Mouse (Mus musculus): Measurements from ENCODE around the gene Il12rb1. TPM values are rescaled to one million over a fixed set of nuclear protein-coding genes. Genes with fewer than 3 reads are reported as not detected.
A peak's percentile ranks its signal among the peaks of the same experiment; 100 is the strongest.

The Il12rb1 gene
- polyA plus RNA-seq, 1 experiment from 2014 or later: not detected

GRCm38 (mm10) chr8:70802786-70803510, 5.3 kb upstream of the Il12rb1 start:
- no peak overlapping the region for H3K4me2 ChIP-seq
- peaks cover 55% of the 10 kb centered on the region for H3K27me3 ChIP-seq
- H3K36me3 ChIP-seq: no peaks in the 10 kb centered on the region
- no peak overlapping the region for H3K4me3 ChIP-seq
- H3K9ac ChIP-seq: no peak overlapping the region
- no peak for ATAC-seq (ENCODE audit: low FRiP score, low read depth)
- WGBS: 74% methylated on average over 11 of the region's 11 CpGs
- H3K4me1 ChIP-seq (replicated peaks): peaks cover 26% of the 10 kb centered on the region
- no peaks in the 10 kb centered on the region for H3K9me3 ChIP-seq
- H3K27ac ChIP-seq (replicated peaks): no peak overlapping the region

DNA sequence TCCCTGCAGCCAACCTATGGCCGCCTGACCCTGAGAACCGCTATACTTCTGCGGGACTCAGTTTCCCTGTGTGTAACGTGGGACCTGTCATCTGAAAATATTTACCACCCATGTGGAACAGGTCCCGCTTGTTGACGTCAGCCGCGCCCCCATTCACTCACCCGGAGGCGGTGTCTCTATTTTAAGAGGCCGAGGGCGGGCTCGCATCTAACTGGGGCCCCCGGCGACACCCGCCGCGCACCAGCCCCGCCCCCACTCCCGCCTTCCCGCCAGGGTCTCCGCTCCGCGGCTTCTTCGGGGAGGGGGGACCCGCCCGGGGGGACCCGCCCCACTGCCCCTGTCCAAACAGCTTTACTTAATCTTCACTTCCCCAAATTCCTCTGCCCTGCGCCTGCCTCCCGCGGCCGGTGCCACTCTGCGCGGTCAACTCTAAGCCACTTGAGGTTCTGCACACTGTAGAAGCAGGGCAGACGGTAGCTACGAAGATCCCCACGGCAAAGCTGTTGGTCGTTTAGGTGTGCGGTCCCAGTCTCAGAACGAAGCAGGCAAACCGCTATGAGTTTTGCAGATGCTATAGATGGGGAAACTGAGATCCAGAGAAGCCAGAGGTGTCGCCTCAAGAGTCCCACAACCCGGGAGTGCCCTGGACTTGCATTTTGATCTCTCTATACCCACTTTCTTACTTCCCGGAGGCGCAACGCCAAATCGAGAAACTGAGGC, 4.3 kb upstream of the Il12rb1 start:
- H3K4me3 ChIP-seq: peak overlapping the region; percentile 54
- H3K36me3 ChIP-seq: no peaks in the 10 kb centered on the region
- H3K27me3 ChIP-seq: peaks cover 52% of the 10 kb centered on the region
- peak overlapping the region; percentile 89 for H3K4me2 ChIP-seq
- H3K9me3 ChIP-seq: no peaks in the 10 kb centered on the region
- peak overlapping the region; percentile 40; the same call in 1 of the 2 replicates for H3K9ac ChIP-seq
- H3K4me1 ChIP-seq (replicated peaks): peaks cover 18% of the 10 kb centered on the region
- no peak overlapping the region for H3K27ac ChIP-seq (replicated peaks)
- 3% methylated on average over 47 of the region's 47 CpGs for WGBS
- 0 out of 2 replicates have a peak, but pooled peaks have one; percentile 2 for ATAC-seq (ENCODE audit: low FRiP score, low read depth)

GRCm38 (mm10) chr8:70804481-70805206, 3.6 kb upstream of the Il12rb1 start, which contains the start of gene Mast3:
Gene Mast3, minus strand, starts transcription at chr8:70805054.
- no peaks in the 10 kb centered on the region for H3K36me3 ChIP-seq
- under 1% methylated on average over 45 of the region's 45 CpGs for whole genome bisulfite sequencing
- peaks cover 45% of the 10 kb centered on the region for H3K27me3 ChIP-seq

GRCm38 (mm10) chr8:70806541-70806940, 1.7 kb upstream of the Il12rb1 start:
- WGBS: 72% methylated on average over 4 of the region's 4 CpGs
- H3K27me3 ChIP-seq: peaks cover 43% of the 10 kb centered on the region
- H3K4me1 ChIP-seq (replicated peaks): peaks cover 15% of the 10 kb centered on the region

More at GRCm38 (mm10) chr8:70804481-70805206, 3.6 kb upstream of the Il12rb1 start, which contains the start of gene Mast3:
- Histone ChIP-seq H3K4me2 (peak within 1 kb of the TSS; percentile 89), H3K27ac (replicated peaks) (no peak within 1 kb of the TSS), H3K4me3 (peak within 1 kb of the TSS; percentile 54), H3K4me1 (replicated peaks) (peaks cover 18% of the 10 kb centered on the region), H3K9ac (peak within 1 kb of the TSS; percentile 40), H3K9me3 (no peaks in the 10 kb centered on the region)
- peak; percentile 84 for ATAC-seq (ENCODE audit: low FRiP score, low read depth)

DNA sequence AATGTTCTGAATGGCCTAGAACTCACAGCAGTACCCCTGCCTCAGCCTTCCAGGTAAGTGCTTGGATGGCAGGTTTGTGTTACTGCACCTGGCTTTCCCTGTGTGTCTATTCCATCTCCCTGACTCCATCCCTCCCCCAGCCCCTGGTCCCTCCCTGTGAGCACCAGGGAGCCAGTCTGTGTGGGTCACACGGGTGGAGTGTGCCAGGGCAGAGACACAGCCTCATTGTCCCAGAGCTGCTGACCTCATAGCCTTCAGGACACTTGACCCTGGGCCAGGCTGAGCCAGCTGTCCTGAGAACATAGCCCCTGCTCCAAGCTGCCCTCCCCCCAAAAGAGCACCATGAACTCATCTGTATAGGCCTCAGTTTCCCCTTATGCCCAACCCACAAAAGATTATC, 945 bp upstream of the Il12rb1 start:
- Histone ChIP-seq H3K9me3 (no peaks in the 10 kb centered on the region), H3K27ac (replicated peaks) (no peak overlapping the region), H3K4me3 (no peak overlapping the region), H3K27me3 (peaks cover 37% of the 10 kb centered on the region), H3K36me3 (no peaks in the 10 kb centered on the region), H3K4me1 (replicated peaks) (peaks cover 15% of the 10 kb centered on the region), H3K4me2 (no peak overlapping the region), H3K9ac (no peak overlapping the region)
- no peak for ATAC-seq (ENCODE audit: low FRiP score, low read depth)
- 35% methylated on average over 1 of the region's 1 CpGs for WGBS

More at GRCm38 (mm10) chr8:70806541-70806940, 1.7 kb upstream of the Il12rb1 start:
- no peaks in the 10 kb centered on the region for H3K36me3 ChIP-seq
- no peak for ATAC-seq (ENCODE audit: low FRiP score, low read depth)
- no peak overlapping the region for H3K9ac ChIP-seq
- H3K4me3 ChIP-seq: no peak overlapping the region
- H3K4me2 ChIP-seq: no peak overlapping the region
- H3K9me3 ChIP-seq: no peaks in the 10 kb centered on the region
- H3K27ac ChIP-seq (replicated peaks): no peak overlapping the region

DNA sequence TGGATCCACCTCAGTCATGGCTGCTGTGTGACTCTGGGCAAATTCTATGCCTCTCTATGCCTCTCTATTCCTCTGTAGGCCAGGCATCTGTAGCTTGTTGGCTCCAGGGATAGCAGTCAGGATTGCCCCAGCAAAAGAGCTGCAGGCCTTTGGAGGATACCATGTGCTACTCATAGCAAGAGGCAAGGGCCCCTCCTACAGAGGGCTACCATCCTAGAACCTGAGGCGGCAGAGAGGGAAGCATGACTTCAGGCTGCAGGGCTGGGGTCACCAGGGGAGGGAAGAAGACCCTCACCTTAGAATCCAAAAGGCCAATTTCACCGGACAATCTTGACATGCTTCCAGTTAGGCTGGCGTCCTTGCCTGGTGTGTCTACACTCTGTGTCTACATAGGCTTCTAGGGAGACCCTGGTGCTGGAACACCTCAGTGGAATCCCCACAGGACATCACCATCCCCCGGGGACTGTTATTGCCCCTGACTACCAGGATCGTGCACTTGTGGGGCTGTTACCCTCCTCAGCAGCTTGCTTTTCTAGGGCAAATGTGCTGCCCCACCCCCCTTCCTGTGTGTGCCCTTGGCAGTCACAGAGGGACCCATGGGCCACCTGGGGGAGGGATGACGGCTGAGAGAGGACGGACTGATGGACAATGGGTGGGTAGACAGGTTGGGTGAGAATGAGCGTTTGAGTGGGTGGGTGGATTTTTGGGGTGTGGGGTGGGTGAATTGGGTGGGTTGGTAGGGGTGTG, 879 bp downstream of the Il12rb1 start:
- no peak overlapping the region for H3K27ac ChIP-seq (replicated peaks)
- no peak overlapping the region for H3K9ac ChIP-seq
- ATAC-seq (ENCODE audit: low FRiP score, low read depth): no peak
- 84% methylated on average over 8 of the region's 8 CpGs for WGBS
- H3K27me3 ChIP-seq: peaks cover 19% of the 10 kb centered on the region
- no peaks in the 10 kb centered on the region for H3K9me3 ChIP-seq
- no peaks in the 10 kb centered on the region for H3K36me3 ChIP-seq
- no peak overlapping the region for H3K4me3 ChIP-seq
- no peak overlapping the region for H3K4me2 ChIP-seq
- peaks cover 8% of the 10 kb centered on the region for H3K4me1 ChIP-seq (replicated peaks)

DNA sequence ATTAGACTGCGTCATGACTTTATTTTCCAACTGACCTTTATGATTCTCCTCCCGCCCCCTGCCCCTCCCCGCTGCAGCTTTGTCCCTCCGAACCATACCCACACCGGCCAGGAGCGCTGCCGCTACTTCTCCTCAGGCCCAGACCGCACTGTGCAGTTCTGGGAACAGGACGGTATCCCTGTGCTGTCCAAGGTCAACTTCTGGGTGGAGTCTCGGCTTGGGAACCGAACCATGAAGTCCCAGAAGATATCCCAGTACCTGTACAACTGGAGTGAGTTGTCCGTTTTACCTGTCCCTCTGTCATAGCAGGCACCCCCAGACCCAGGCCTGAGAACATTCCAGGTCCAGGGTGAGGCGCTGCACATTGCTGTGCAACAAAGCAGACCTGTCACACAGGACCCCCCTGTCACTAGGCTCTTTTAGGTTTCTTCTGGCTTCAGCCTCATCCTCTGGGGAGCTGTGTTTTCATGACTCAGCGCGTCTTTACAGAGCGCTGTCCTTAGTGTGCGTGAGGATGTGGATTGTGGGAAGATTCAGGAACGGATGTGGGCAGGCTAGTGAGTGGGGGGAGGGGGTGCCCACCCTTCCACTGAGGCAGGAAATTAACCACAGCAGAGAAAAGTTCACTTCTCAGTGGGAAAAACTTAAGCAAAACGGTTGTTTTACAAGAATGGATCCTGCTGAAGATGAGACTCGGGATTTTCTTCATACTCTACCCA, 2.9 kb downstream of the Il12rb1 start:
- no peak for ATAC-seq (ENCODE audit: low FRiP score, low read depth)
- H3K4me3 ChIP-seq: no peak overlapping the region
- 78% methylated on average over 20 of the region's 20 CpGs for WGBS
- H3K9me3 ChIP-seq: no peaks in the 10 kb centered on the region
- no peak overlapping the region for H3K4me2 ChIP-seq
- no peak overlapping the region for H3K9ac ChIP-seq
- H3K36me3 ChIP-seq: no peaks in the 10 kb centered on the region
- peaks cover 8% of the 10 kb centered on the region; the same call in 1 of the 2 replicates for H3K27me3 ChIP-seq
- H3K4me1 ChIP-seq (replicated peaks): no peaks in the 10 kb centered on the region
- no peak overlapping the region for H3K27ac ChIP-seq (replicated peaks)

DNA sequence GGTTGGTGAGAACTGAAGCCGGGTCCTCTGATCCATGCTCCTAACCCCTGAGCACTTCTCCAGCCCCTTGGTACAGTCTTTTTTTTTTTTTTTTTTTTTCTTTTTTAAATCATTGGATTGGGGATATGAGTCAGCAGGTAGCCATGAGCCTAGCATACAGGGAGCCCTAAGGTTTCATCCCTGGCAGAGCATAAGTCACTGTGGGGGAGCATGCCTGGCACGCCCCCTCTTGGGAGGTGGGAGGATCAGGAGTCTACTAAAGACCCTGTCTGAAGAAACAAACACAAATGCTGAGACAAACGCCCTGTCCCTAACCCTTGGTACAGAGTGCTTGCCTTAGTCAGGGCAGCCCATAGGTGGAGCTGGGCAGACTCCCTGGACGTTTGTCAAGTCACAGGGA, 3.8 kb downstream of the Il12rb1 start:
- H3K9ac ChIP-seq: no peak overlapping the region
- H3K4me1 ChIP-seq (replicated peaks): peaks cover 5% of the 10 kb centered on the region

DNA sequence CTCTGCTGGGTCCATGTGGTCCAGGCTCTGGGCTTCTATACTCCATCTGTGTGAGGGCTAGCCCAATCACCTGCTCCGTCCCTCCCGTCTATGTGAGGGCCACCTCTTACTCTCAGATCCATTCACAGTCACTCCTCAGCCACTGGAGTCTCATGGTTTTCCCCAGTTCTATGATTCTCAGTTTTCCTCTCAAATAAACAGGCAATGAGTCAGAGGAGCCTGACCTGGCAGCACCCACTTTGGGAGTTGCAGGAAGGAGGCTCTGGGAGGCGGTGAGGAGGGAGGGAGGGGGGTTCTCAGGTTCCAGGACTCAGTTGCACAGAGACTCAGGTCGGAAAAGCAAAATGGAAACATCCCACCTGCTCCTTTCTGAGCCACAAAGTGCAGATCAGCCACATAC, 4.6 kb downstream of the Il12rb1 start:
- Histone ChIP-seq H3K36me3 (no peaks in the 10 kb centered on the region), H3K9ac (no peak overlapping the region), H3K4me1 (replicated peaks) (peaks cover 5% of the 10 kb centered on the region), H3K27me3 (peaks cover 13% of the 10 kb centered on the region), H3K9me3 (no peaks in the 10 kb centered on the region), H3K27ac (replicated peaks) (no peak overlapping the region), H3K4me2 (no peak overlapping the region), H3K4me3 (no peak overlapping the region)
- 75% methylated on average over 4 of the region's 4 CpGs for WGBS
- ATAC-seq (ENCODE audit: low FRiP score, low read depth): no peak

More for the DNA sequence above, 3.8 kb downstream of the Il12rb1 start:
- ATAC-seq (ENCODE audit: low FRiP score, low read depth): no peak
- Histone ChIP-seq H3K27me3 (peaks cover 10% of the 10 kb centered on the region), H3K4me3 (no peak overlapping the region), H3K36me3 (no peaks in the 10 kb centered on the region), H3K4me2 (no peak overlapping the region), H3K27ac (replicated peaks) (no peak overlapping the region), H3K9me3 (no peaks in the 10 kb centered on the region)
- 45% methylated on average over 4 of the region's 4 CpGs for WGBS

GRCm38 (mm10) chr8:70816679-70817078, 8.4 kb downstream of the Il12rb1 start:
- ATAC-seq (ENCODE audit: low FRiP score, low read depth): 0 out of 2 replicates have a peak, but pooled peaks have one; percentile 43

More at GRCm38 (mm10) chr8:70816679-70817078, 8.4 kb downstream of the Il12rb1 start:
- Histone ChIP-seq H3K4me3 (peak overlapping the region; percentile 18), H3K9me3 (no peaks in the 10 kb centered on the region), H3K4me1 (replicated peaks) (peaks cover 5% of the 10 kb centered on the region), H3K36me3 (no peaks in the 10 kb centered on the region), H3K9ac (no peak overlapping the region), H3K4me2 (peak overlapping the region; percentile 41), H3K27me3 (peaks cover 31% of the 10 kb centered on the region), H3K27ac (replicated peaks) (no peak overlapping the region)
- 10% methylated on average over 29 of the region's 30 CpGs for WGBS

Data from hindbrain, embryonic 15.5 days (tissue).